Mouse (Mus musculus): Measurements from ENCODE around the gene Cebpa. TPM values are rescaled to one million over a fixed set of nuclear protein-coding genes. Genes with fewer than 3 reads are reported as not detected.

The Cebpa gene
- total RNA-seq, 2 experiments from 2014 or later, result 0.37 TPM; not detected in 1

DNA sequence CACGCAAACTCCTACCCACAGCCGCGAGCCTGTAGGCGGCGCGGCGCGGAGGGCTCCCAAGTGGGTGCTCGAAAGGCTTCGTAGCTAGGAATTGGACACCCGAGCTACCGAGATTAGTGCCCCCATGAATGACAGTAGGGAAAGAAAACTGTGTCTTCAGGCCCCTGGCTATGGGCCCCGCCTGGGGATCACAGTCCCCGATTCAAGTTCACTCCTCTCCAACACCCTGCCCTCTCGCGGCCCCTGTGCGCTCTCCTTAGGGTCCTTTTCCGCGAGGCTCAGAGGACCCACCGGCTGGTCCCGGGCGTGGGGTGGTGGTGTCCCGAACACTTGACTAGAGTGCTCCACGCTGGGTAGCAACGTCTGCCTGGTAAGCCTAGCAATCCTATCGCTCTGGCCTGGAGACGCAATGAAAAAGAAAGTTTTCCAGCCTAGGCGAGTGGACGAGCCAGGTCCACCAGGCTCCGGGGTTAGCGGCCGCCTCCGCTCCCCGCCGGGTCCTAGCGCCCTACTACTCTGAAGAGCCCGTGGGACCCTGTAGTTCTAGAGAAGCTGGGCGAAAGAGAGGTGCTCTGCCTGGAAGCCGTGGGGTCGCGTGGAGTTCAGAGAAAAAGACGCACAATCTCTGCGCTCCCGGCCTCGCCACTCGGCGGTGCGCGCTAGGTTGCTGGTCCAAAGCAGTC lies 853 bp upstream of the Cebpa start:
- peak; percentile 32; the same call in 1 of the 2 replicates for ATAC-seq (replicated peaks; ENCODE audit: low FRiP score, low TSS enrichment, poor library complexity, severe bottlenecking)

DNA sequence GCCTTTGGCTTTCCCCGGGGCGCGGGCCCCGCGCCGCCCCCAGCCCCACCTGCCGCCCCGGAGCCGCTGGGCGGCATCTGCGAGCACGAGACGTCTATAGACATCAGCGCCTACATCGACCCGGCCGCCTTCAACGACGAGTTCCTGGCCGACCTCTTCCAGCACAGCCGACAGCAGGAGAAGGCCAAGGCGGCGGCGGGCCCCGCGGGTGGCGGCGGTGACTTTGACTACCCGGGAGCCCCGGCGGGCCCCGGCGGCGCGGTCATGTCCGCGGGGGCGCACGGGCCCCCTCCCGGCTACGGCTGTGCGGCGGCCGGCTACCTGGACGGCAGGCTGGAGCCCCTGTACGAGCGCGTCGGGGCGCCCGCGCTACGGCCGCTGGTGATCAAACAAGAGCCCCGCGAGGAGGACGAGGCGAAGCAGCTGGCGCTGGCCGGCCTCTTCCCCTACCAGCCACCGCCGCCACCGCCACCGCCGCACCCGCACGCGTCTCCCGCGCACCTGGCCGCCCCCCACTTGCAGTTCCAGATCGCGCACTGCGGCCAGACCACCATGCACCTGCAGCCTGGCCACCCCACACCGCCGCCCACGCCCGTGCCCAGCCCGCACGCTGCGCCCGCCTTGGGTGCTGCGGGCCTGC lies 533 bp downstream of the Cebpa start:
- ATAC-seq (replicated peaks; ENCODE audit: low FRiP score, low TSS enrichment, poor library complexity, severe bottlenecking), result no peak

DNA sequence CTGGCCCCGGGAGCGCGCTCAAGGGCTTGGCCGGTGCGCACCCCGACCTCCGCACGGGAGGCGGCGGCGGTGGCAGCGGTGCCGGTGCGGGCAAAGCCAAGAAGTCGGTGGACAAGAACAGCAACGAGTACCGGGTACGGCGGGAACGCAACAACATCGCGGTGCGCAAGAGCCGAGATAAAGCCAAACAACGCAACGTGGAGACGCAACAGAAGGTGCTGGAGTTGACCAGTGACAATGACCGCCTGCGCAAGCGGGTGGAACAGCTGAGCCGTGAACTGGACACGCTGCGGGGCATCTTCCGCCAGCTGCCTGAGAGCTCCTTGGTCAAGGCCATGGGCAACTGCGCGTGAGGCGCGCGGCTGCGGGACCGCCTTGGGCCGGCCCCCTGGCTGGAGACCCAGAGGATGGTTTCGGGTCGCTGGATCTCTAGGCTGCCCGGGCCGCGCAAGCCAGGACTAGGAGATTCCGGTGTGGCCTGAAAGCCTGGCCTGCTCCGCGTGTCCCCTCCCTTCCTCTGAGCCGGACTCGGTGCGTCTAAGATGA lies 1.1 kb downstream of the Cebpa start:
- no peak for ATAC-seq (replicated peaks; ENCODE audit: low FRiP score, low TSS enrichment, poor library complexity, severe bottlenecking)

DNA sequence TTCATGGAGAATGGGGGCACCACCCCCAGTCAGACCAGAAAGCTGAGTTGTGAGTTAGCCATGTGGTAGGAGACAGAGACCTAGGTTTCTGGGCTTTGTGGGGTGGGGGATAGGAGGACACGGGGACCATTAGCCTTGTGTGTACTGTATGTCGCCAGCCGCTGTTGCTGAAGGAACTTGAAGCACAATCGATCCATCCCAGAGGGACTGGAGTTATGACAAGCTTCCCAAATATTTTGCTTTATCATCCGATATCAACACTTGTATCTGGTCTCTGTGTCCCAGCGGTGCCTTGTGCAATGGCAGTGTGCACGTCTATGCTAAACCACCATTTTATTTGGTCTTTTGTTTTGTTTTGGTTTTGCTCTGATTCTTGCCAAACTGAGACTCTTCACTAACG lies 2.1 kb downstream of the Cebpa start:
- no peak for ATAC-seq (replicated peaks; ENCODE audit: low FRiP score, low TSS enrichment, poor library complexity, severe bottlenecking)

DNA sequence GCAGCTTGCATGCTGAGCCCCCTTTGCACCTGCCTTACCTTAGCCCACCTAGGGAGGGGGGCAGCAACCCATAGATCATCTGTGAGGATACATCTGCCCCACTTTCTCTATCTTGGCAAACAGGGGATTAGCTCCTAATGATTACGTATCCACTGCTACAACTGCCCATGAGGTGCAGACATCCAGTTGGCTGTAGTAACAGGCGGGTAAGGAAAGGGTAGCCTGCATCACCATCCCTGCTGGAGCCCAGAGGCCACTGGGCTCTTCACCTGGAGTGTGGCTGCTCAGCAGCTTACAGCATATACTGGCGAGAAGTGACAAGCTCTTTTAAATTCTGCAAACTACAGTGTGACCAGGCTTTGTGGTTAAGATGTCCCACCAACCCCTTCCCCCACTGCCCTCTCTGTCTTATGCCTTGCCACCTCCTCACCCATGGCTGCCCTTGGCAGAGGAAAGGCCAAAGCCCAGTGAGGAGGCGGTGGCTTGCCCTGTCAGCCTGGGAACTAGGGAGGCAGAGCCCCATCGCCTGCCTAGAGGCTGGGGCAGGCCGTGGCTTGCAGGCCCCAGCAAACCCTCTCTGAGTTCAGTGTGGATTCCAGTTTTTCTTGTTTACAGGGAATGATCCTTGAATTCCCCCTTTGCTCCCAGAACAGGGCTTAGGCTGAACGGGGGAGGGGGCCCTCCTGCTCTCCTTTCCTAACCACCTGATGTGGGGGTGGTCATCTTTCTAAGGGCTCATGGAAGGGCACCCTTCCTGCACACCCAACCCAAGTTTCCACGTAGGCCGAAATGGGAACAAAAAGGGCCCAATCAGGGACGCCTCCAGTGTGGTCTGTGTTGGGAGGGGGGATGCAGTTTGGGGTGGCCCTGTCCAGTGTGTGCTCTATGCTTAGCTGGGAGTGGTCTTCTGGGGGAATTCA lies 3.6 kb downstream of the Cebpa start:
- no peak for ATAC-seq (replicated peaks; ENCODE audit: low FRiP score, low TSS enrichment, poor library complexity, severe bottlenecking)

DNA sequence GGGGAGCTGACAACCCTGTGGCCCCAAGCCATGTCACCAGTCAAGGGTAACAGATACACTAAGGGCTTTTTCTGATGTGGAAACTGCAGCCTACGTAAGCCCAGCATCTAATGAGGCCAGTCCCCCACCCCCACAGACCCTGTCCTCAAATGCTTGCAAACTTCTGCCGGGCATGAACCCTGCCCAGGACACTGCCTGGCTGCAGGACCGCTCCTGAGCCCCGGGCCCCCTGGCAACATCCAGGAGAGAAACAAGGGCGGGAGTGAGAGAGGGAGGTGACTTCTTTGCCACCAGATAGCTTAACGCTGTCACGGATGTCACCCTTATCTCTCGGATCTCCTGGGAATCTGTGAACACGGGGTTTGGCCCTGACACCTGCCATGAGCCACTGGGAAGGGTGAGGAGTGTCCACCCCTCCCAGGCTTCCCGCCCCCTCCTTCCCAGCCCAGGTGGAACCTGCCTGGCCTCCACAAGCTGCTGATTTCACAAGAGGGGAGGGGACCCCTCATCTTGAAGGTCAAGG lies 4.4 kb downstream of the Cebpa start:
- no peak for ATAC-seq (replicated peaks; ENCODE audit: low FRiP score, low TSS enrichment, poor library complexity, severe bottlenecking)

DNA sequence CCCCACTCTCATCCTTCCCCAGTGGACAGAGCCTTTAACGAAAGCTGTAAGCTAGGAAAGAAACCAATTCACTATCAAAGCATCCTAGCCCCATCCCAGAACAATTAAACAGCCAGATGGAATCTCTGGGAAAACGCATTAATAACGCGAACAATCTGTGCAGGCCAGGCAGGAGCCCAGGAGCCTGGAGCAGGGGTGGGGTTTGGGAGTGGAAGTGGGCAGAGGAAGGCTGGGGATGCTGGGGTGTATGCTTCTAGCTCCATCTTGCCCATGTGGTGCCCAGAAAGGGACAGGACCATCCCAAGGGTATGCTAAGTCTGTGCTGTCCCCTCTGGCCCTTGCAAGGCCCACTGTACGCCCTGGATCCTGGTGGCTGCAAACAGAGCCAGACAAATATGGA lies 5.1 kb downstream of the Cebpa start:
- no peak for ATAC-seq (replicated peaks; ENCODE audit: low FRiP score, low TSS enrichment, poor library complexity, severe bottlenecking)

DNA sequence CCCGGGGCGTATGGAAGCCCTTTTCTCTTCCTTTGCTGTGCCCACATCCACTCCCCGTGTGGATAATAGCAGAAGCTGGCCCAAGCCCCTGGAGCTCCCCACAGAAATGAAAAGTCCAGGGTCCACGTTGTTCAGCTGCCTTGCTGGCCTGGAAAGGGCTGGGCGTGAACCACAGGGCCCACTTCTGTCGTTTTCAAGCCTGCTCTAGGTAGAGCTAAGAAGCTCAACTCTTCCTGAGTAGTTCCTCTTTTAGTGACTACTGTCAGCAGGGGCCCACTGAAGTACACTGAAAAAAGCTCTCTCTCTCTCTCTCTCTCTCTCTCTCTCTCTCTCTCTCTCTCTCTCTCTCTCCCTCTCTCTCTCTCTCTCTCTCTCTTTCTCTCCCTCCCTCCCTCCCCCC lies 5.7 kb downstream of the Cebpa start:
- no peak for ATAC-seq (replicated peaks; ENCODE audit: low FRiP score, low TSS enrichment, poor library complexity, severe bottlenecking)

DNA sequence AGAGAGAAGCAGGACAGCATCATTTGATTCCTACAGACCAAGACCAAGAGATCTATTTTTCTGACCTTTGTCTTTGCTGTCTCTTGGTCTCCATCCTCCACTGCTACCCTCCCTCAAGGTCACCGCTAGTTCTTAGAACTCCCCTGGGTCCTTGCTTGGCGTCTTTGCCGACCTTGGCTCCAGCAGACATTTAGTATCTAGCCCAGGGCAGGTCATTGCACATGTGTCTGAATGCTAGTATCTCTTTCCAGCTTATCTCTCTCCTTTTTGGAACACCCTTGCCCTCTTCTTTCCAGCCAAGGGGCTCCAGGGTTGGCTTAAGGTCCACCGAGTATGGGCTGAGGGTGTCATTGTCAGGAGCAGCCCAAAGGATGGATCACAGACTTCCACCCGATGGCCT lies 6.9 kb downstream of the Cebpa start:
- ATAC-seq (replicated peaks; ENCODE audit: low FRiP score, low TSS enrichment, poor library complexity, severe bottlenecking), result no peak

DNA sequence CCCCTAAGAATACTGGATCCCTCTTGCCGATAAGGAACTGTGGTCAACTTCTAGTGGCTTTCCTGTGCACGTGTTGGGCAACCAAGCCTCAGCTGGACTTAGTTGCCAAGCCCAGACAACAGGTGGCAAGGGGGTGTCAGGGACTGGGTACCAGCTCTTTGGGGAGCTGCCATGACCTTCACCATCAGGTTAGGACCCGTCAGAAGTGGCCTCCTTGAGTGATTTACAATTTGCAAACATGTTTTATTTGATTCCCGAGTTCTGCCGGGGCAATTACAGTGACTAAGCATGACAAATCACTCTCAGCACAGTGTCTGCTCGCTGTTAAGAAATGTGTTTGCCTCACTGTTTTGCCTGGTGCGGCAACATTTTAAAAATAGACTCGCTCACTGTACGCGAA lies 7.9 kb downstream of the Cebpa start:
- ATAC-seq (replicated peaks; ENCODE audit: low FRiP score, low TSS enrichment, poor library complexity, severe bottlenecking), result peak; percentile 31; the same call in 1 of the 2 replicates

DNA sequence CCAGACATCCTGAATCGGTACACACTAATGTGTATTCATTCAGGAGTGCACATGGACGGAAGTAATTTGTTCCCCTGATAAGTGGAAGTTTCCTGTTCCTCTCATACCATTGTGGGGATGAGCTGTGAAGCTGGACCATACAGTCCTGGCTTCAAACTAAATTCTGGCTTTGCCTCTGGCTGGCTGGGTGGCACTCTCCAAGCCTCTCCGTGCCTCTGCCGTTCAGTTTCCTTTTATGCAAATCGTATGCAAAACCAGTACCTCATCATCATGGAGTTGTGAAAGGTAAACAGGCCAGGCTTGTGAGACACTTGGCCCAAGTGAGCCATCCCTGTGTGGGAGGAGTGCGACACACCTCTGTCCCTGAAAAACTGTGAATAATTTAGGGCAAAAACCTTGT lies 8.6 kb downstream of the Cebpa start:
- no peak for ATAC-seq (replicated peaks; ENCODE audit: low FRiP score, low TSS enrichment, poor library complexity, severe bottlenecking)

DNA sequence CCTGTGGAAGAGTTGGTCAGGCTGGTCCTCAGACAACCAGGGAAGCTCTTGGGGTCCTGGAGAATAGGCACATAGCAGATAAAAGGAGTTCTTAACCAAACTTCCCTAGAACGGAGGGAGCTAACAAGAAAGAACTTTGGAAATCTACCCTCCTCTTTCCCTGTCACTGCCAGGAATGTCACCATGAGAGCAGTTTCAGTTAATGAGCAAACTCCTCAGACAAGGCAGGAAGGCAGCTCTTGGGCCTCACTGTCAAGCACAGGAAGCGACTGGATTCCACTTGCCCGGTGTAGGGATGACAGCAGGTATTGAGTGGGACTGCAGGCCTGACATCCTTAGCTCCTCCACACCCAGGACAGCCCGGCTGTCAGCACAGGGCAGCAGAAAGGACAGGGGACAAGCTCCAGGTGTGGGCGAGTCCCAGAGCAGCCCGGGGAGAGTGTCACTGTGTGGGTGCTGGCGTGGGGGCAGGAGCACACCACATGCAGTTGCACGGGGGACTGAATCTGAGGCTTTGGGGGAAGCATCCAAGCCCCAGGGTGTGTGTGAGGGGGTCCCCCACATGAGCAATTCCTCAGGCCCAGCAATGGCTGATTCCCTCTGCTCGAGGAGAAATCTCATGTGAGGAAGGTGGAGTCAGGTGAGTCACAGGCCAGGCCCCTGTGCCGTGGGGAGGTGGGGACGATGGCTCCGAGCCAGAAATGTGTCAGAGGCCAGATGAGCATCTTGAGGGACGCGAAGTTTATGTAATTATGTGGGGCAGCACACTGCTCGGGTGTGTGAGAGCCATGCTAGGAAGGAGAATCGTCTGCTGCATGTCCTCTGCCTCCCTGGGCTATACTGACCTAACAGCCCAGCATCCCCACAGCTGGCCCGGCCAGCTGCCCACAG lies 9.8 kb downstream of the Cebpa start:
- ATAC-seq (replicated peaks; ENCODE audit: low FRiP score, low TSS enrichment, poor library complexity, severe bottlenecking), result 0 out of 2 replicates have a peak, but pooled peaks have one; percentile 32

DNA sequence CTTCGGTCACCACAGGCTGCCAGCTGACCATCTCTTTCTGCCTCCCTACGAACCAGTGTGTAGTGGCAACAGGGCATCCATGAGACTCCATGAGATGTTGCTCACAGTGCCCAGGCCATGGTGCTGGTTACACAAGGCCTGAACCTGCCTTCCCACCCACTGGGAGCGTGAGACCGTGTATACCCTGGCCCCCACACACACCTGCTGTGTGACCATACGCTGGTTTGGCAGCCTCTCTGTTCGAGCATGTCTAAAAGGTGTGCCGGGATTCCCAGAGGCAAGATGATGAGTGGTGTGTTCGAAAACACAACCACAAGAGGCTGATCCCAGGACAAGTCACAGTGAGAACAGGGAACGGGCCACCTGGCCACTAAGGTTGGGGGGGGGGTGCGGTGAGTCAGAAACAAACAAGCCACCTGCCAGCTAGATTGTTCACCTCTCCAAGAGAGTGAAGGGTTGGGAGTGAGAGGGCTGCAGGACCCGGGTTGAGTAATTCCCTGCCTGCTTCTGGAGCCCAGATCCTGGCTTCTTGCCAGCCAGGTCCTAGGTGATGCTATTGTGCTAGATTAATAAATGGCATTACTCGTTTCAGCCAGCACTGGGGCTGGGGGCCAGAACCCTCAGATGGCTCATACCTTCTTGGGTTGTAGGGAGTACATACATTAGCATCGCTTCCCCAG lies 11.1 kb downstream of the Cebpa start:
- no peak for ATAC-seq (replicated peaks; ENCODE audit: low FRiP score, low TSS enrichment, poor library complexity, severe bottlenecking)

DNA sequence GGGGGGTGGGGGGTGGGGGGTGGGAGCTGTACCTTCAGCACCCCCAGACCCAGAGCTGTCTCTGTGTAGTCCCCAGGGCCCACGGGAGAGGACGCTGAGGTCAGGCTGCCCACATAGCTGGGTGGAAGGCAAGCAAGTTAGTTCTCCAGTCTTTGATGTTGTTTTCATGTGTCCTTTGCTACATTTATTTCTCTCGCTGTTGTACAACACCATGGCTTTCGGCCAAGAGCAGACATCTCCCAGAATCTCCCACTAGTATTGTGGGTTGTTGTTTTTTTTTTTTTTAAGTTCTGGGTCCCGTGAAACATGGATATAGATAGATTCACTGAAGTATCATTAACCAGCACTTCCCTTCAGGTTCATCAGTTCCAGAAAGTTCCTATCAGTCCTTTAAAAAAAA lies 11.8 kb downstream of the Cebpa start:
- no peak for ATAC-seq (replicated peaks; ENCODE audit: low FRiP score, low TSS enrichment, poor library complexity, severe bottlenecking)

DNA sequence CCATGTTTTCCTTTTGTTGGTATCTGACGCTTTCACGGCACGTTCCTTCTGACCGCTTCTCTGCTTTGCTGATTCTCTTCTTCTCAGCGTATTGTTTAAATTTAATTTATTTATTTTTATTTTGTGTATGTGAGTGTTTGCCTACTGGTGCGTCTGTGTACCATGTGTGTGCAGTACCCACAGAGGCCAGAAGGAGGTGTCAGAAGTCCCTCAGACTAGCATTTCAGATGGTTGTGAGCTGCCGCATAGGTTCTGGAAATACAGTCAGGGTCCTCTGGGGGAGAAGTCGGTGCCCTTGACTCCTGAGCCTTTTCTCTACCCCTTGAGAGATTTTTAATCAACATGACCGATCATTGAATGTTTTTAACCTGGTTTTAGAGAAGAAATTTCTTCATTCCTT lies 12.5 kb downstream of the Cebpa start:
- no peak for ATAC-seq (replicated peaks; ENCODE audit: low FRiP score, low TSS enrichment, poor library complexity, severe bottlenecking)

DNA sequence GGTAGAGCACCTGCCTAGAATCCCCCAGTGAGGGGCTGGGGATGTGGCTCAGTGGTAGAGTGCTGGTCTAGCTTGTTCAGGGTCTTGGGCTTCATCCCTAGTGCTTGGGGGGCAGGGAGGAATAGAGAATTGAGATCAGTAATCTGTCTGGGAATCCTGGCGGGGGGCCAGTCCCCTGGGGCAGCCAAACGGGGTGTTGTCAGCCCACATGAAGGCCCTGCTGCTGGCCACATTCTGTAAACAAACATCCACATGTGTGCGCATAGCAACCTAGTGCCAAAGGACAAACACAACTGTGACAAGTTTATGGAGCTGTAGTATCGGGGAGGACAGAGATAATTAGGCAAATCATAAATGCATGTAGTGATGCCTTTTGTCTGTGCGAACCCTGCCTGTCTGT lies 15.5 kb downstream of the Cebpa start:
- no peak for ATAC-seq (replicated peaks; ENCODE audit: low FRiP score, low TSS enrichment, poor library complexity, severe bottlenecking)

DNA sequence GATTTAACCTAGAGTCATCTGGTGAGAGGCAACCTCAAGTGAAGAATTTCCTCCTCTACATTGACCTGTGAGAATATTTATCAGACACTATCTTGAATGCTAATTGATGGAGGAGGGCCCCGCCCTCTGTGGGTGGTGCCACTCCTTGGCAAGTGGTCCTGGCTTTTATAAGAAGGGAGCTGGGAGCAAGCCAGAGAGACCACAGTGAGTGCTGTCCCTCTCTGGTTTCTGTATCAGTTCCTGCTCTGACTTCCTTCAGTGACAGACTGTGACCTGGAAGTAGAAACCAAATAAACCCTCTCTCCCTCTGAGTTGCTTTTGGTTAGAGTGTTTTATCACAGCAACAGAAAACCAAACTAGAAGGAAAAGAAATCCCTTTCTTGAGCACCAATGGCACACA lies 18.4 kb downstream of the Cebpa start:
- ATAC-seq (replicated peaks; ENCODE audit: low FRiP score, low TSS enrichment, poor library complexity, severe bottlenecking), result no peak

DNA sequence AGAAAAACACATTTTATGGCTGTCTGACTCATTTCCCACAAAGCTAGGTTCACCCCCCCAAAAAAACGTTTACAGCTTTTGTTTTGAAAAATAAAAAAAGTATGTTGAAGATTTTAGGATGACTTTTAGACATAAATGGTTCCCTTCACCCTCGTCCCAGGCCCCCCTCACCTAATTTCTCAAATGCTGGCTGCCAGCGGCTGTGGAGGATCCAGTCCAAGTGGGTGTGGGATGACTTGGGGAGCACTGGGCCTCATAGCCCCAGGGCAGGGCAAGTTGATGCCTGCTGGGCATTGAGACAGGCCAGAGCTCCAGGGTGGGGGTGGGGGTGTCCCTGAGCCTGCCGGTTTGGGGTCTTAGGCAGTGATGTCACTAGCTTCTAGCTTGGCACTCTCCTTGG lies 19.4 kb downstream of the Cebpa start:
- ATAC-seq (replicated peaks; ENCODE audit: low FRiP score, low TSS enrichment, poor library complexity, severe bottlenecking), result no peak

All from megakaryocyte-erythroid progenitor cell, adult 5-6 weeks (primary cell).